Mouse (Mus musculus) limb, embryonic 11.5 days (tissue): ENCODE results near the gene Ppdpf. TPM values are rescaled to one million over a fixed set of nuclear protein-coding genes. Genes with fewer than 3 reads are reported as not detected.

Source experiments
- ATAC-seq: fragments of 200-750 bp; cut with Nextera tagmentation; 2 replicates; pipeline ENCODE4 v1.8.0; 2017; ENCODE audit warnings: low read depth; ENCODE audit not compliant: insufficient number of reproducible peaks, low FRiP score, low TSS enrichment
- DNase-seq: peaks from one replicate; pipeline ENCODE4 v3.0.0-alpha.2; 2015; ENCODE audit warnings: low spot score
- H3K27ac ChIP-seq: fragments of 300-500 bp; sonication (generic); replicated peaks from 2 replicates; pipeline ENCODE4 v1.5.1; 2014; ENCODE audit warnings: low read depth, mild to moderate bottlenecking, low read length
- H3K27me3 ChIP-seq: fragments of 300-500 bp; sonication (generic); 2 replicates; pipeline ENCODE4 v1.6.1; 2014; ENCODE audit warnings: mild to moderate bottlenecking, low read length, mixed read lengths; ENCODE audit not compliant: control insufficient read depth, insufficient read depth
- H3K36me3 ChIP-seq: fragments of 300-500 bp; sonication (generic); 2 replicates; pipeline ENCODE4 v1.6.1; 2014; ENCODE audit warnings: mild to moderate bottlenecking, low read length, moderate library complexity, mixed read lengths; ENCODE audit not compliant: control insufficient read depth, insufficient read depth
- H3K4me1 ChIP-seq: fragments of 300-500 bp; sonication (generic); 2 replicates; pipeline ENCODE4 v1.6.1; 2014; ENCODE audit warnings: low read length, mixed read lengths; ENCODE audit not compliant: control insufficient read depth, insufficient read depth
- H3K4me2 ChIP-seq: fragments of 300-500 bp; sonication (generic); 2 replicates; pipeline ENCODE4 v1.6.1; 2014; ENCODE audit warnings: low read depth, mild to moderate bottlenecking, moderate library complexity; ENCODE audit not compliant: severe bottlenecking
- H3K4me3 ChIP-seq: fragments of 300-500 bp; sonication (generic); 2 replicates; pipeline ENCODE4 v1.5.1; 2014; ENCODE audit warnings: low read depth, low read length
- H3K9ac ChIP-seq: fragments of 300-500 bp; sonication (generic); 2 replicates; pipeline ENCODE4 v1.6.1; 2014; ENCODE audit warnings: mild to moderate bottlenecking, low read length
- H3K9me3 ChIP-seq: fragments of 300-500 bp; sonication (generic); 2 replicates; pipeline ENCODE4 v1.6.1; 2016; ENCODE audit warnings: low read length; ENCODE audit not compliant: control insufficient read depth
- WGBS: fragments of 180-500 bp; shearing (Covaris S2); extraction: QIAGEN DNeasy Blood & Tissue Kit; methylation state at CpG from one replicate; pipeline ENCODE4 v1.1.7; 2014; 5-methylcytosine and 5-hydroxymethylcytosine counted together
- polyA plus RNA-seq: library from polyadenylated mRNA; unstranded; fragments of >200 nt; fragmentation: Nextera tagmentation; extraction: Ambion mirVana; gene quantifications from 2 replicates; pipeline ENCODE4 v1.2.1, GENCODE M21; 2014

Ppdpf gene
- polyA plus RNA-seq, 1 experiment from 2014 or later: 444 TPM

DNA sequence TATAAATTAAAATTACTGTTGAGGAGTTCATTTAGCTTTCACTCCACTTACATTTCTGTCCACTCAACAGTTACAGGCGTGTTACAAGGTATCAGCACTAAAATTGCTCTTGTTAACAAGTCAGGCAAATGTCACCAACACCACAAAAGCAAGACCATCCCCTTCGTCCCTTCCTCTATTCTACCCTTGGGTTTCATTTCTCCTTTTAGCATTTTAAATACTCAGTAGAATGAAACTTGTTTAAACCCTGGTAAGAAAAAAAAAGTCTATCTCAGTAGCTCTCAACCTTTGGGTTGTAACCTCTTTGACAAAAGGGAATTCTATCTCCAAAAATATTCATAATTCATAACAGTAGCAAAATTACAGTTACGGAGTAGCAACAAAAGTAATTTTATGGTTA, 6.0 kb downstream of the Ppdpf start:
- no peak for ATAC-seq
- no peaks in the 10 kb centered on the region for H3K27me3 ChIP-seq
- H3K27ac ChIP-seq: no peak overlapping the region
- H3K9me3 ChIP-seq: no peaks in the 10 kb centered on the region
- peaks cover 8% of the 10 kb centered on the region; the same call in 1 of the 2 replicates for H3K4me1 ChIP-seq
- H3K4me2 ChIP-seq: no peak overlapping the region
- no peak overlapping the region for H3K4me3 ChIP-seq
- DNase-seq: no peak
- 78% methylated on average over 3 of the region's 3 CpGs for WGBS
- no peak overlapping the region for H3K9ac ChIP-seq
- no peaks in the 10 kb centered on the region; the same call in 1 of the 2 replicates for H3K36me3 ChIP-seq

DNA sequence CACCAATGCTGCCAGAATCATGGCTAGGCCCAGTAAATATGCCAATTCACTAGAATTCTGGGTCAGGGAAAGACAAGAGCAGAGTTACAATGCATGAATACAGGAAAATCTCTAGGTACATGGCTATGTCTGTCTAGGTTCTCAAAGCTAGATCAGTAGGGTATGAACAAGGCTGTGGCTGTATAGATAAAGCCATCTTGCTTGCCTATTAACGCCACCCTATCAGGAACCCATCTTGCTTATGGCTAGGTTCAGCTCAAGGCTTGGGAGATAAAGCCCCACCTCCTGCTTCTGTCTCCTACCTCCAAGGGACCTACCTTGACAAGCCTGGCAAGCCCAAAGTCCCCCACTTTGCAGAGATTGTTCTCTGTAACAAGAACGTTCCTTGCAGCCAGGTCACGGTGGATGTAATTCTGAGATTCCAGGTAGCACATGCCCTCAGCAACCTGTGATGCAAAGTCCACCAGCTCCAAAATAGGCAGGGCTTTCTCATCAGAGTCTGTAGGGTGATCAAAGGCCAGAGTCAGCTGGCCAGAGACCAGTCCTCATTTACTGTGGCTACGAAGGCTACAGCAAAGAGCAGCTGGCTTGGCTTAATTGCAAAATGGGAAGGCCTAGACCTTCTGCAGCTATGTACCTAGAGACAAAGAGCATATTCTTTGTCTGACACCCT, 9.7 kb downstream of the Ppdpf start:
- no peaks in the 10 kb centered on the region for H3K27me3 ChIP-seq
- no peaks in the 10 kb centered on the region for H3K36me3 ChIP-seq
- WGBS: 81% methylated on average over 4 of the region's 4 CpGs
- H3K9me3 ChIP-seq: no peaks in the 10 kb centered on the region
- no peak overlapping the region for H3K9ac ChIP-seq
- ATAC-seq: no peak
- H3K4me1 ChIP-seq: no peaks in the 10 kb centered on the region
- no peak overlapping the region for H3K4me2 ChIP-seq
- no peak for DNase-seq
- H3K27ac ChIP-seq: no peak overlapping the region
- no peak overlapping the region for H3K4me3 ChIP-seq

DNA sequence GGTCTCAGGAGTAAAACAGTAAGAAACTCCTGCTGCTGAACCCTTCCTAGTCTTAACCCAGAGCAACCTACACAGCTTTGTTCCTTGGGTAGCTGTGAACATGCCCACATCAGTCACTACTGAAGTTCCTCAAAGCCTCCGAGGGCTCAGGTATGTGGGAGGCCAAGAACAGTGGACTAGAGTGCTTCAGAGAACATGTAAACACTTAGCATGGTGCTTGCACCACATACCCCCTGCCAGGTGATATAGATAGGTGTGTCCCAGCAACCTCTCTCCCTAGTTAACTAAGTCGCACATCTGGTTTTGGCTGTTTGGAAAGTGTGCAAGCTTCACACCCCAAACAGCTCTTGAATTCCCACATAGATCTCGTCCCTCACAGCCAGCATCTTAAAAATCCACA, 14.6 kb downstream of the Ppdpf start:
- H3K36me3 ChIP-seq: no peaks in the 10 kb centered on the region
- no peak overlapping the region for H3K4me3 ChIP-seq
- no peak overlapping the region for H3K4me2 ChIP-seq
- WGBS: 73% methylated on average over 3 of the region's 3 CpGs
- H3K27ac ChIP-seq: no peak overlapping the region
- no peak overlapping the region for H3K9ac ChIP-seq
- no peaks in the 10 kb centered on the region for H3K27me3 ChIP-seq
- H3K4me1 ChIP-seq: no peaks in the 10 kb centered on the region
- ATAC-seq: no peak
- no peaks in the 10 kb centered on the region for H3K9me3 ChIP-seq
- no peak for DNase-seq

DNA sequence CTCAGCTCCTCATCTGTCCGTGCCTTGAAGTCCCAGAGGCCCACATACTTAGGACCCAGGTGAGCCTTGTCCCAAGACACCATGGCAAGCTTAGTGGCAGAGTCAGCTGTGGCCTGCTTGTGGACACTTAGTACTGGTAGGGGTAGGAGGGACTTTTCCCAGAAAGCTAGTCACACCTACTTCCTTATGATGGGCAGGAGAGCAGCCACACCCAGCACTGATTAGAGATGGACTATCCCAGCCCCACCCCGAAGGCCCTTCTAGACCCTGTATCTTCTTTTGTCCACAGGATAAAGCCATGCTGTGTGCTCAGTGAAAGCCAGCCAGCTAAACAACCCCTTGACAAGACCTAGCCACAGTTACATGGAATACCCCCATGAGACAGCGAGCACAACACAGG, 15.4 kb downstream of the Ppdpf start, which contains the start of gene Ptk6:
Gene Ptk6 (minus strand): TSS at position 368 of the 400 bp plus-strand sequence.
- 87% methylated on average over 3 of the region's 3 CpGs for WGBS
- Histone ChIP-seq H3K9ac (no peak within 1 kb of the TSS), H3K4me3 (no peak within 1 kb of the TSS), H3K36me3 (no peaks in the 10 kb centered on the region), H3K4me1 (no peaks in the 10 kb centered on the region), H3K9me3 (no peaks in the 10 kb centered on the region), H3K4me2 (no peak within 1 kb of the TSS), H3K27ac (no peak within 1 kb of the TSS), H3K27me3 (no peaks in the 10 kb centered on the region)
- DNase-seq (no peak), ATAC-seq (no peak)

DNA sequence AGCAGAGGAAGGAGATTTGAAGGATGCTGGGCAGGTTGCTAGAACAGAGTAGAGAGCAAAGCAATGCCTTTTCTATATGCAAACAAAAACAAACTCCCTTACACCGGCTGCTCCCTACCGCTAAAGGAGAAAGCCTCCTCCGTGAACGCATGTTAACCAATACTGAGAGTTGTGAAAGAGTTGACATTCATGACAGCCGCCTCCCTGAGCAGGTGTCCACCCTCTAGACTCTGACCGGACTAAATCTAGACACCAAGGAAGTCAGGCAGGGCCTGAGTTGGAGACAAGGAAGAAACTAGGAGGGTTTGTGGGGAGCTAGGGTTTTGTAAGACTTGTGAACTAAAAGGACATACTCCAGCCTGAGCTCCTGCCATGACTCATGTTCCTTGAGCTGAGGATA, 15.8 kb downstream of the Ppdpf start:
- Histone ChIP-seq H3K4me2 (no peak overlapping the region), H3K4me1 (no peaks in the 10 kb centered on the region), H3K4me3 (no peak overlapping the region), H3K9ac (no peak overlapping the region), H3K27ac (no peak overlapping the region), H3K36me3 (no peaks in the 10 kb centered on the region), H3K9me3 (no peaks in the 10 kb centered on the region), H3K27me3 (no peaks in the 10 kb centered on the region)
- DNase-seq: no peak
- no peak for ATAC-seq
- 84% methylated on average over 6 of the region's 6 CpGs for WGBS

DNA sequence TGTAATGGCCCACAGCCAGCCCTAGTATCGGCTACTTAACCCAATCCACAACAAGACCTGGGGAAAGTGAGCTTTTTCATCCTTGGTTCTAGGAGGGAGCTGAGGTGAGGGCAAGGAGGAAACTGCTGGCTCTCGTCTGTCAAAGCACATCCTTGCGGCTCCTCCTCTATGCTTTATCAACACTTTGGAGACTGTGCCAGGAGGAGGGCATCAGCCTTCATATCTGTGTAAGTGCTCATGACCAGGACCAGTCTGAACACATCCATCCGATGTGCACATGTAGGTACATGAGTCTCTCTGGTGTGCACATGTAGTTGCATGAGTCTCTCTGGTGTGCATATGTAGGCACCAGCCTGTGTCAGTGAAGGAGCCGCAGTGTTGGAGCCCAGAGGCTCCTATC, 18.6 kb downstream of the Ppdpf start:
- DNase-seq (no peak), ATAC-seq (no peak)
- Histone ChIP-seq H3K9me3 (no peaks in the 10 kb centered on the region), H3K27ac (no peak overlapping the region), H3K27me3 (no peaks in the 10 kb centered on the region), H3K4me2 (no peak overlapping the region), H3K4me3 (no peak overlapping the region), H3K9ac (no peak overlapping the region), H3K4me1 (no peaks in the 10 kb centered on the region), H3K36me3 (no peaks in the 10 kb centered on the region)
- WGBS: 90% methylated on average over 5 of the region's 5 CpGs

DNA sequence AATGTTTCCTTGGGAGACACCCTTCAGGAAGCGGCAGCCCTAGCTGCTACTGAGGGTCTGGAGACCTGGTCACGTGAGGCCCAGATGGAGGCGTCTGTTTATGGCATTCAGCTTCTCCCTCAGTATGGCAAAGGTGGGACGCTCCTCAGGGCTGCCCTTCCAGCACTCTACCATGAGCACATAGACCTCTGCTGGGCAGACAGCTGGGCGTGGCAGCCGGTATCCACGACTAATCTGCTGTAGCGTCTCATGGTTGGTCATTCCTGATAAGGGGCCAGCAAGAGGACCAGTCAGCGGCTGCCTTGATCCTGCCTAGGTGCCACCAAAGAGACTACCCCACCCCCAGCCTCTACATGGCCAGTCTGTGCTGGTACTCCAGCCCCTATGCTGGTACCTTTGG, 19.1 kb downstream of the Ppdpf start:
- no peak overlapping the region for H3K9ac ChIP-seq
- DNase-seq (no peak), ATAC-seq (no peak)
- H3K27me3 ChIP-seq: no peaks in the 10 kb centered on the region
- H3K27ac ChIP-seq: no peak overlapping the region
- H3K9me3 ChIP-seq: no peaks in the 10 kb centered on the region
- H3K4me2 ChIP-seq: no peak overlapping the region
- H3K36me3 ChIP-seq: no peaks in the 10 kb centered on the region
- 74% methylated on average over 9 of the region's 9 CpGs for WGBS
- H3K4me3 ChIP-seq: no peak overlapping the region
- no peaks in the 10 kb centered on the region for H3K4me1 ChIP-seq

DNA sequence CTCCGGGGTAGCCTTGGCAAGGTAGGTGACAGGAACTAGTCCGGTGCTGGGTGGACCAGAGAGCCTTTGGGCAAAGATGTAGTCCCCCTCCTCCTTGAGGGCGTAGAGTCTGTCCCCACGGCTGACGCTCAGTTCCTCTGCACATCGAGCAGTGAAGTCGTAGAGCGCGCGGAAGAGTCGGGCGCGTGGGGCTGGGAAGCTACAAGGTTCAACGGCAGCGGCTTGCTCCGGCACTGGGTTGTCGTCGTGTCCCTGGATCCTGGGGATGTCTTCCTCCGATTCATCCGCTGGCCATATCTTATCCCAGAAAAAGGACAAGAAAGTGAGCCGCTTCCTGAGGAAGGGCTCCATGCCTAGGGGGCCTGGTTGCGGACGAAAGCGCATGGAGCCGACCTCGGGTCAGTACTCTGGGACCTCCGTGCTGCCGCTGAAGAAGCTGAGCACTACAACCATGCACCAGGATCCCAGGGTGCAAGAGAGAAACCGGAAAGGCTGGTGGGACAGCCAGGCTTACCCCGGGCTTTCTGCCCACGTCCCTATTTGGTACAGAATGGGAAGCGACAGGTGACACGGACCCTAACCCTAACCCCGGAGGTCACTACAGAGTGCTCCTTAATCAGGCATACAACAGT, 25.5 kb downstream of the Ppdpf start:
- Histone ChIP-seq H3K4me3 (peak overlapping the region; percentile 29), H3K9ac (peak overlapping the region; percentile 34; the same call in 1 of the 2 replicates), H3K27me3 (peaks cover 25% of the 10 kb centered on the region), H3K4me1 (peaks cover 8% of the 10 kb centered on the region; the same call in 1 of the 2 replicates), H3K9me3 (no peaks in the 10 kb centered on the region), H3K27ac (no peak overlapping the region), H3K4me2 (peak overlapping the region; percentile 61), H3K36me3 (no peaks in the 10 kb centered on the region)
- DNase-seq: peak; percentile 44
- 4% methylated on average over 34 of the region's 34 CpGs for WGBS
- 0 out of 2 replicates have a peak, but pooled peaks have one; percentile 19 for ATAC-seq
